Mouse (Mus musculus) neural tube, embryonic 14.5 days (tissue): Measurements from ENCODE around the gene Mak. TPM values are rescaled to one million over a fixed set of nuclear protein-coding genes. Genes with fewer than 3 reads are reported as not detected.

Experiments used
- ATAC-seq: fragments of 200-750 bp; cut with Nextera tagmentation; 2 replicates; pipeline ENCODE4 v1.8.0; 2017; ENCODE audit warnings: low read depth, mild to moderate bottlenecking, moderate TSS enrichment, moderate library complexity
- H3K27ac ChIP-seq: fragments of 300-500 bp; sonication (generic); 2 replicates; pipeline ENCODE4 v1.5.1; 2014; ENCODE audit warnings: low read depth, mild to moderate bottlenecking, control low read depth, low read length, moderate library complexity, mixed read lengths
- H3K27me3 ChIP-seq: fragments of 300-500 bp; sonication (generic); 2 replicates; pipeline ENCODE4 v1.6.1; 2014; ENCODE audit warnings: low read length; ENCODE audit not compliant: control insufficient read depth, insufficient read depth
- H3K36me3 ChIP-seq: fragments of 300-500 bp; sonication (generic); 2 replicates; pipeline ENCODE4 v1.6.1; 2014; ENCODE audit warnings: low read length, mixed read lengths; ENCODE audit not compliant: control insufficient read depth, insufficient read depth
- H3K4me1 ChIP-seq: fragments of 300-500 bp; sonication (generic); 2 replicates; pipeline ENCODE4 v1.6.1; 2014; ENCODE audit warnings: low read length; ENCODE audit not compliant: control insufficient read depth, insufficient read depth
- H3K4me2 ChIP-seq: fragments of 300-500 bp; sonication (generic); 2 replicates; pipeline ENCODE4 v1.6.1; 2014; ENCODE audit warnings: mild to moderate bottlenecking, low read depth, low read length, control low read depth
- H3K4me3 ChIP-seq: fragments of 300-500 bp; sonication (generic); 2 replicates; pipeline ENCODE4 v1.5.1; 2014; ENCODE audit warnings: low read depth, low read length, control low read depth, mixed read lengths
- H3K9ac ChIP-seq: fragments of 300-500 bp; sonication (generic); replicated peaks from 2 replicates; pipeline ENCODE4 v1.6.1; 2014; ENCODE audit warnings: low read depth, mild to moderate bottlenecking, control low read depth, low read length, mixed read lengths
- H3K9me3 ChIP-seq: fragments of 300-500 bp; sonication (generic); 2 replicates; pipeline ENCODE4 v1.6.1; 2016; ENCODE audit warnings: low read length; ENCODE audit not compliant: control insufficient read depth
- WGBS: fragments of 180-500 bp; shearing (Covaris S2); extraction: QIAGEN DNeasy Blood & Tissue Kit; methylation state at CpG from one replicate; pipeline ENCODE4 v1.1.7; 2014; 5-methylcytosine and 5-hydroxymethylcytosine counted together
- polyA plus RNA-seq: library from polyadenylated mRNA; unstranded; fragments of >200 nt; fragmentation: Nextera tagmentation; extraction: Ambion mirVana; gene quantifications from 2 replicates; pipeline ENCODE4 v1.2.1, GENCODE M21; 2014

The Mak gene
- polyA plus RNA-seq, 1 experiment from 2014 or later = 0.83 TPM

DNA sequence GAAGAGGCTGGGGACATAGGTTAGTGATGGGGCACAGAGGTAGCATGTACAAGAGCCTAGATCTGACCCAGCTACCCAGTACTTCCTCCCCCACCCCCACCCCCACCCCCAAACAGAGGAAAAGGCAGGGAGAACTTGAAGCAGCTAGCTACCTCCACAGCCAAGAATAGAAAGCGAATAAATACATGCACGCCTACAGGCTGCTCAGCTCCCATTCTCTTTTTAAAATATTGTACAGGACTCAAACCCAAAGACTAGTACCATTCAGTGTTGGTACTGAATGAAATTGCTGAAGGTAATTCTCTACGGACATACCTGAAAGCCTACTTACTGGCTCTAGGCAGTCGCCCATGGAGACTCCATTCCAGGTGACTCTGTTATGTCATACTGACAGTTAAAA lies 37.0 kb downstream of the Mak start:
- Histone ChIP-seq H3K9me3 (no peaks in the 10 kb centered on the region), H3K4me3 (no peak overlapping the region), H3K9ac (no peak overlapping the region), H3K36me3 (no peaks in the 10 kb centered on the region), H3K27me3 (no peaks in the 10 kb centered on the region), H3K4me2 (no peak overlapping the region), H3K4me1 (no peaks in the 10 kb centered on the region), H3K27ac (no peak overlapping the region)
- no peak for ATAC-seq
- 97% methylated on average over 4 of the region's 4 CpGs for WGBS

GRCm38 (mm10) chr13:41030098-41030497 lies 49.4 kb downstream of the Mak start:
- Histone ChIP-seq H3K9ac (no peak overlapping the region), H3K4me2 (no peak overlapping the region), H3K9me3 (no peaks in the 10 kb centered on the region), H3K27ac (no peak overlapping the region), H3K4me3 (no peak overlapping the region), H3K4me1 (no peaks in the 10 kb centered on the region), H3K36me3 (no peaks in the 10 kb centered on the region), H3K27me3 (no peaks in the 10 kb centered on the region)
- no peak for ATAC-seq
- WGBS = 85% methylated on average over 5 of the region's 5 CpGs

- 90% methylated on average over 13 of the region's 13 CpGs for WGBS
- H3K36me3 ChIP-seq = 0 out of 2 replicates have a peak, but pooled peaks cover 3% of the 10 kb centered on the region
Measured at GRCm38 (mm10) chr13:41022099-41022498, 57.4 kb downstream of the Mak start.

DNA sequence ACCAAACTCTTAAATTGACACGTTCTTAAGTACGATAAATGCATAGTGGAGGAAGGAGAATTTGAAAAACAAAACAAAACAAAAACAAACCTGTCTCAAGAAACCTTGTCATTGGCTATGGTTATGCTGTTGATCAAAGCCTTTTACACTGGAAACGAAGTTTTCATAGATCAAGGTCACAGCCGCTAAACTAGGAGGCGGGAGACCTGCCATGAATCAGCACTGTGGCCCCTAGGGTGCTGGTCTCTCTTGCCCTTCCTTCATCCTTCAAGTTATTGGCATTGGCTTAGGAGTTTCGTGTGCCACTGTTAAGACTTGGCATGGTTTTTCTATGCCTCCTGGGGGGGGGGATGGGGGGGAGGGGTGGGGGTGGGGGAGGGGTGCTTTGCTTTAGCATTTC lies 57.9 kb downstream of the Mak start:
- Histone ChIP-seq H3K36me3 (0 out of 2 replicates have a peak, but pooled peaks cover 3% of the 10 kb centered on the region), H3K4me1 (peaks cover 11% of the 10 kb centered on the region), H3K27ac (no peak overlapping the region), H3K27me3 (no peaks in the 10 kb centered on the region), H3K9ac (no peak overlapping the region), H3K4me3 (no peak overlapping the region), H3K4me2 (no peak overlapping the region), H3K9me3 (no peaks in the 10 kb centered on the region)
- ATAC-seq = no peak
- WGBS = 90% methylated on average over 6 of the region's 6 CpGs

More at GRCm38 (mm10) chr13:41022099-41022498, 57.4 kb downstream of the Mak start:
- Histone ChIP-seq H3K4me1 (peaks cover 6% of the 10 kb centered on the region), H3K27me3 (no peaks in the 10 kb centered on the region), H3K4me2 (no peak overlapping the region), H3K4me3 (no peak overlapping the region), H3K9ac (no peak overlapping the region), H3K27ac (no peak overlapping the region), H3K9me3 (no peaks in the 10 kb centered on the region)
- ATAC-seq = no peak

GRCm38 (mm10) chr13:41020494-41020893 lies 59.0 kb downstream of the Mak start:
- Histone ChIP-seq H3K4me2 (no peak overlapping the region), H3K9me3 (no peaks in the 10 kb centered on the region), H3K4me3 (no peak overlapping the region), H3K36me3 (0 out of 2 replicates have a peak, but pooled peaks cover 3% of the 10 kb centered on the region), H3K4me1 (peaks cover 15% of the 10 kb centered on the region), H3K27me3 (no peaks in the 10 kb centered on the region), H3K9ac (no peak overlapping the region), H3K27ac (no peak overlapping the region)
- ATAC-seq = no peak
- 86% methylated on average over 7 of the region's 7 CpGs for WGBS

- 0 out of 2 replicates have a peak, but pooled peaks cover 3% of the 10 kb centered on the region for H3K36me3 ChIP-seq
- no peak for ATAC-seq
- H3K4me1 ChIP-seq = peaks cover 16% of the 10 kb centered on the region
- 92% methylated on average over 13 of the region's 13 CpGs for WGBS
- no peak overlapping the region for H3K27ac ChIP-seq
- no peaks in the 10 kb centered on the region for H3K27me3 ChIP-seq
- H3K4me3 ChIP-seq = no peak overlapping the region
- no peaks in the 10 kb centered on the region for H3K9me3 ChIP-seq
- no peak overlapping the region for H3K9ac ChIP-seq
- H3K4me2 ChIP-seq = no peak overlapping the region
Measured at GRCm38 (mm10) chr13:41018756-41019591, 60.5 kb downstream of the Mak start.

DNA sequence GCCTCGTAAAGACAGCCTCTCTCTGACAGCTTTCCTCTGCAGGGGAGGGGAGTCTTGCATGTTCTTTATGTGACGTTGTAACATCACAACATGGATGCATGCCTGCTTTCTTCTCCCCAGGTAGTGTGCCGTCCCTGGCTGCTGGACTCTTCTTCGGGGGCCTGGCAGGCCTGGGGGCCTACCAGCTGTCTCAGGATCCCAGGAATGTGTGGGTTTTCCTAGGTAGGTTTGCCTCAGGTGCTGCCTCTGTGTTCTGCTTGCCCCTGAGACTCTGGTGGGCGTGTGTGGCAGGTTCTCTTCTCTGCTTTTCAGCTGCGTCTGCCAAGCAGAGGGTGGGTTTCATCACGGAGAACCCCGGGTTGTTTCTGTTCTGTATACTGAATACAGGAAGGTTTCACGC lies 61.3 kb downstream of the Mak start:
- H3K4me2 ChIP-seq = no peak overlapping the region
- no peak for ATAC-seq
- no peak overlapping the region for H3K4me3 ChIP-seq
- H3K27ac ChIP-seq = no peak overlapping the region
- whole genome bisulfite sequencing = 95% methylated on average over 9 of the region's 9 CpGs
- H3K9ac ChIP-seq = no peak overlapping the region
- H3K4me1 ChIP-seq = peaks cover 16% of the 10 kb centered on the region
- peaks cover 3% of the 10 kb centered on the region; the same call in 1 of the 2 replicates for H3K36me3 ChIP-seq
- H3K27me3 ChIP-seq = no peaks in the 10 kb centered on the region
- no peaks in the 10 kb centered on the region for H3K9me3 ChIP-seq

DNA sequence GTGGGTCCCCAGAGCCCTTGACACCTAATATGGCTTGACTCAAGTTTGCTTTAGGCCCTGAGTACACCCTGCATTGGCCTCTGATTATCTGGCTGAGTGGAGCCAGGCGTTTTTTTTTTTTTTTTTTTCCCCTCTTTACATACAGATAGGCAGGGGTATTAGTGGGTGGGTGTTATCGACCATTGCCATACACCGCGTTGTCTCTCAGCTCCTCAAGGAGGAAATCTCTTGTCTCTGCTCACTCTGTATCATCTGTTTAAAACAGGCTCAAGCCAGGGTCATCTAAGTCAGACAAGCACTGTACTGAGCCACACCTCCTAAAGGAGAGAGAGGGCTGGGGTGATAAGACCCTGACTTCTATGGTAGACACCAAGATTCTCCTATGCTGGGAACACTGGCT lies 61.7 kb downstream of the Mak start:
- Histone ChIP-seq H3K9ac (no peak overlapping the region), H3K27ac (no peak overlapping the region), H3K36me3 (peaks cover 6% of the 10 kb centered on the region; the same call in 1 of the 2 replicates), H3K4me3 (no peak overlapping the region), H3K27me3 (no peaks in the 10 kb centered on the region), H3K4me1 (peaks cover 16% of the 10 kb centered on the region), H3K4me2 (no peak overlapping the region; the same call in 1 of the 2 replicates), H3K9me3 (no peaks in the 10 kb centered on the region)
- no peak for ATAC-seq
- 86% methylated on average over 4 of the region's 4 CpGs for WGBS

GRCm38 (mm10) chr13:41016797-41017405 lies 62.6 kb downstream of the Mak start:
- peak; percentile 19 for ATAC-seq
- Histone ChIP-seq H3K27ac (peak overlapping the region; percentile 83), H3K9ac (peak overlapping the region; percentile 59), H3K4me2 (peak overlapping the region; percentile 75), H3K4me1 (peaks cover 16% of the 10 kb centered on the region), H3K27me3 (no peaks in the 10 kb centered on the region), H3K4me3 (peak overlapping the region; percentile 65), H3K36me3 (peaks cover 15% of the 10 kb centered on the region), H3K9me3 (no peaks in the 10 kb centered on the region)
- WGBS = 39% methylated on average over 12 of the region's 12 CpGs
